Mouse (Mus musculus) bone marrow, adult 2 months (tissue): ENCODE data around the gene Gm20605.

Experiments
- CTCF ChIP-seq: fragments of 200-500 bp; IDR thresholded peaks from 2 replicates; pipeline ENCODE4 v1.5.1; 2011; ENCODE audit warnings: low read length, control low read depth; ENCODE audit not compliant: control insufficient read depth, insufficient read depth
- POLR2A ChIP-seq: fragments of 200-500 bp; IDR thresholded peaks from 2 replicates; pipeline ENCODE4 v1.6.1; 2011; ENCODE audit warnings: low read depth, mild to moderate bottlenecking, control low read depth, low read length, borderline replicate concordance; ENCODE audit not compliant: control insufficient read depth

DNA sequence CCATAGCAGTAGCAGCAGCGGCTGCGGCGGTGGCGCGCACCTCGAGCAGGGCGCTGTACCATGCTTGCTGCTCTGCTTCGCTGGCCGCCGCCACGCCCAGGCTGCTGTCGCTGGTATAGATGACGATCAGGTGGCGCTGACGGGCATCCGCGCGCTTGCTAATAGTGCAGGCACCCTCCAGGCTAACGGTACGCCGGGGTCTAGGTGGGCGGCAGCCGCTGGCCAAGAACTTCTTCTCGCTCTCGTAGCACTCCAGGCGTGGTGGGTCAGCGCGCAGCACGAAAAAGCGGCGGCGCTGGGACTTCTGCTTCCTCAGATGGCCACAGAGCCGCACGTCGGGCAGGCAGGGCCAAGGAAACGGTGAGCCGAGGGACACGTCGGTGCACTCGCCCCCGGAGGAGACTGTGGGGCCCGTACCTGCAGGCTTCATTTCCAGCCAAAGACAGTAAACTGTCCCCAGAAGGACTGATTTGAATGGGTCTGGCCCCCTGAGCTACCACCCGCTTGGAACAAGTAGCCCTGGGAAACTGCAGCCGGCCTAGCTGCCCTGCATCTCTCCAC, 16.2 kb downstream of the Gm20605 start:
- no peak for TF ChIP-seq POLR2A
- TF ChIP-seq CTCF, result no peak
